Mouse (Mus musculus) ES-E14 (cell line): Measurements from ENCODE around the gene Cth. TPM values are rescaled to one million over a fixed set of nuclear protein-coding genes. Genes with fewer than 3 reads are reported as not detected.

Experiments
- DNase-seq: peaks from one replicate; pipeline ENCODE4 v3.0.0-alpha.2; 2013; ENCODE audit warnings: low read depth, low spot score
- H3K27ac ChIP-seq: 2 replicates; pipeline ENCODE4 v1.5.1; 2012; ENCODE audit warnings: low read depth, mild to moderate bottlenecking, low read length, moderate library complexity, mixed read lengths; ENCODE audit not compliant: poor library complexity, insufficient read depth, severe bottlenecking
- H3K36me3 ChIP-seq: 2 replicates; pipeline ENCODE4 v1.6.1; 2012; ENCODE audit warnings: mild to moderate bottlenecking, low read length, moderate library complexity, mixed read lengths; ENCODE audit not compliant: control insufficient read depth, poor library complexity, insufficient read depth, severe bottlenecking
- H3K4me1 ChIP-seq, 2 experiments: fragments of 150-350 bp in 1 of 2; sonication (generic) in 1 of 2; 2 replicates each; pipeline ENCODE4 v1.6.1; 2012; ENCODE audit warnings: low read length in 2 of 2, mild to moderate bottlenecking in 1 of 2, mixed read lengths in 1 of 2; ENCODE audit not compliant: control insufficient read depth in 2 of 2, insufficient read depth in 2 of 2, poor library complexity in 1 of 2
- H3K4me3 ChIP-seq, 2 experiments: fragments of 150-350 bp in 1 of 2; sonication (generic) in 1 of 2; 2 replicates each; pipeline ENCODE4 v1.5.1; 2012; ENCODE audit warnings: low read length in 2 of 2, low read depth in 1 of 2, mild to moderate bottlenecking in 1 of 2, mixed read lengths in 1 of 2; ENCODE audit not compliant: insufficient read depth in 1 of 2, poor library complexity in 1 of 2, severe bottlenecking in 1 of 2
- H3K9ac ChIP-seq: 2 replicates; pipeline ENCODE4 v1.6.1; 2012; ENCODE audit warnings: low read depth, mild to moderate bottlenecking, low read length, mixed read lengths; ENCODE audit not compliant: poor library complexity, insufficient read depth, severe bottlenecking
- H3K9me3 ChIP-seq: fragments of 150-350 bp; sonication (generic); 2 replicates; pipeline ENCODE4 v1.6.1; 2012; ENCODE audit warnings: low read depth, mild to moderate bottlenecking, low read length; ENCODE audit not compliant: control insufficient read depth, insufficient read depth
- CHD2 ChIP-seq: IDR thresholded peaks from 2 replicates; pipeline ENCODE4 v1.6.1; 2014; ENCODE audit warnings: mild to moderate bottlenecking, low read depth, low read length, inconsistent platforms
- HCFC1 ChIP-seq: IDR thresholded peaks from 2 replicates; pipeline ENCODE4 v1.6.1; 2012; ENCODE audit warnings: low read length, inconsistent platforms, borderline replicate concordance; ENCODE audit not compliant: insufficient read depth
- MAFK ChIP-seq: IDR thresholded peaks from 2 replicates; pipeline ENCODE4 v1.6.1; 2014; ENCODE audit warnings: mild to moderate bottlenecking, low read depth, low read length, inconsistent platforms; ENCODE audit not compliant: insufficient read depth
- ZC3H11A ChIP-seq: IDR thresholded peaks from 2 replicates; pipeline ENCODE4 v1.6.1; 2012; ENCODE audit warnings: low read depth, mild to moderate bottlenecking, inconsistent platforms, low read length, borderline replicate concordance
- ZNF384 ChIP-seq: IDR thresholded peaks from 2 replicates; pipeline ENCODE4 v1.6.1; 2012; ENCODE audit warnings: low read depth, low read length, inconsistent platforms
- in situ Hi-C, 2 experiments: fragments of 600-800 bp; cut with MboI; formaldehyde crosslinking; loops; one replicate each; pipeline ENCODE4 v1.15.1; 2025; ENCODE audit warnings: low sequenced_read_pairs in 2 of 2, inconsistent platforms in 1 of 2; ENCODE audit not compliant: unreplicated experiment in 2 of 2
- total RNA-seq: library from RNA; depleted of rRNA; stranded (reverse); fragments of 300-350 nt; gene quantifications from 2 replicates; pipeline ENCODE4 v1.2.3, GENCODE M21; 2012

Gene Cth
- total RNA-seq, 1 experiment = 76.0 TPM

GRCm38 (mm10) chr3:157908166-157908565 lies 16.7 kb downstream of the Cth start:
- in situ Hi-C loops = no loop called here
- Histone ChIP-seq H3K9ac (no peak overlapping the region), H3K4me3 (no peak overlapping the region), H3K9me3 (no peaks in the 10 kb centered on the region), H3K27ac (no peak overlapping the region), H3K4me1 (peaks cover 0 to 5% of the 10 kb centered on the region in 2 experiments; a peak in 1 of 4 replicates), H3K36me3 (peaks cover 20% of the 10 kb centered on the region)
- no peak for DNase-seq
- TF ChIP-seq ZNF384 = no peak
- no peak for TF ChIP-seq CHD2
- no peak for TF ChIP-seq ZC3H11A
- TF ChIP-seq MAFK = no peak
- no peak for TF ChIP-seq HCFC1

- no peak for DNase-seq
- Histone ChIP-seq H3K27ac (no peak overlapping the region), H3K9me3 (no peaks in the 10 kb centered on the region), H3K4me3 (no peak overlapping the region), H3K4me1 (peaks cover 0 to 5% of the 10 kb centered on the region in 2 experiments; a peak in 1 of 4 replicates), H3K36me3 (peaks cover 35% of the 10 kb centered on the region), H3K9ac (no peak overlapping the region)
- in situ Hi-C loops = no loop called here
- TF ChIP-seq HCFC1 = no peak
- no peak for TF ChIP-seq ZC3H11A
- TF ChIP-seq CHD2 = no peak
- TF ChIP-seq MAFK = no peak
- no peak for TF ChIP-seq ZNF384
Measured at GRCm38 (mm10) chr3:157901721-157902120, 23.2 kb downstream of the Cth start.

- Histone ChIP-seq H3K4me3 (no peak overlapping the region), H3K4me1 (peaks cover 0 to 5% of the 10 kb centered on the region in 2 experiments; a peak in 1 of 4 replicates), H3K27ac (no peak overlapping the region), H3K9me3 (no peaks in the 10 kb centered on the region), H3K36me3 (peaks cover 26% of the 10 kb centered on the region), H3K9ac (no peak overlapping the region)
- in situ Hi-C loops = no loop called here
- TF ChIP-seq ZNF384 (no peak), HCFC1 (no peak), ZC3H11A (no peak)
- no peak for DNase-seq
Measured at GRCm38 (mm10) chr3:157899986-157900385, 24.9 kb downstream of the Cth start.

DNA sequence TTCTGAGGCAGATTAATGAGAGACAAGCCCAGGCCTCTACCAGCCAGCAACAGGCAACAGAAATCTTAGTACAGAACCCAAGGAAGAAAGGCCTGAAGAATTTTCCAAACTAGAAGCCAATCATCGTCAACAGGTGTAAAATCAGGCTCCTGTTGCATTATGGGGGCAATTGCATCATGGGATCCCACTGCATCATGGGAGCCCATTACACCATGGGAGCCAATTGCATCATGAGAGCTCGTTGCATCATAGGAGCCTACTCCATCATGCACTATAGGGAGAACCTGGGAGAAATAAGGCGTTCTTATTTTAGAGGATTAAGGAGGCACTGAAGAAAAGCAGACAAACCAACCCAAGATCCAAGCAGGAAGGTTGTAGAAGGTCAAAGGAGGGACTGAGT lies 27.2 kb downstream of the Cth start:
- H3K9ac ChIP-seq = no peak overlapping the region
- in situ Hi-C loops = no loop called here
- H3K4me1 ChIP-seq = no peaks in the 10 kb centered on the region
- no peak overlapping the region for H3K27ac ChIP-seq
- no peak for DNase-seq
- TF ChIP-seq MAFK (no peak), ZC3H11A (no peak), ZNF384 (no peak), HCFC1 (no peak), CHD2 (no peak)
- no peaks in the 10 kb centered on the region for H3K9me3 ChIP-seq
- H3K4me3 ChIP-seq = no peak overlapping the region
- H3K36me3 ChIP-seq = peaks cover 24% of the 10 kb centered on the region

DNA sequence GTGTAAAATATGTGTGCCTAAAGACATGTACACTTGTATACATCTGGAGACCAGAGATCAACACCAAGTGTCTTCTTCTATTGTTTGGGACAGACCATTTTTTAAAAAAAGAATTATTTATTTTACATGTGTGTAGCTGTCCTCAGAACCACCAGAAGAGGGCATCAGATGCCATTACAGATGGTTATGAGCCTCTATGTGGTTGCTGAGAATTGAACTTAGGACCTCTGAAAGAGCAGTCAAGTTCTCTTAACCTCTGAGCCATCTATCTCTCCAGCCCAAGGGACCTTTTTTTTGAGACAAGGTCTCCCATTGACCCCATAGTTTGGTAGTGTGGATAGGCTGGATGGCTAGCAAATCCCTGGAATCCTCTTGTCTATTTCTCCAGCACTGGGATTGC lies 33.1 kb downstream of the Cth start:
- no peak overlapping the region for H3K4me3 ChIP-seq

More for the DNA sequence above, 33.1 kb downstream of the Cth start:
- Histone ChIP-seq H3K36me3 (no peaks in the 10 kb centered on the region), H3K27ac (no peak overlapping the region), H3K9me3 (no peaks in the 10 kb centered on the region), H3K4me1 (no peaks in the 10 kb centered on the region), H3K9ac (no peak overlapping the region)
- TF ChIP-seq MAFK (no peak), ZC3H11A (no peak), HCFC1 (no peak)
- no peak for DNase-seq
- in situ Hi-C loops = no loop called here
